Mouse (Mus musculus) lung, embryonic 14.5 days (tissue): ENCODE results near the gene Dda1. TPM values are rescaled to one million over a fixed set of nuclear protein-coding genes. Genes with fewer than 3 reads are reported as not detected.
A peak's percentile ranks its signal among the peaks of the same experiment; 100 is the strongest.
"Not testable (repeated sequence)": the region's sequence is repeated elsewhere in the genome, so short reads cannot be mapped to it uniquely, and the experiment has no call there.

Experiments used
- ATAC-seq: fragments of 200-750 bp; cut with Nextera tagmentation; 2 replicates; pipeline ENCODE4 v1.8.0; 2017; ENCODE audit warnings: mild to moderate bottlenecking, moderate TSS enrichment, moderate library complexity; ENCODE audit not compliant: insufficient read depth
- DNase-seq: peaks from one replicate; pipeline ENCODE4 v3.0.0-alpha.2; 2015
- H3K27ac ChIP-seq: fragments of 300-500 bp; sonication (generic); 2 replicates; pipeline ENCODE4 v1.5.1; 2014; ENCODE audit warnings: low read depth, mild to moderate bottlenecking, moderate library complexity
- H3K27me3 ChIP-seq: fragments of 300-500 bp; sonication (generic); 2 replicates; pipeline ENCODE4 v1.6.1; 2014; ENCODE audit warnings: low read length, control low read depth; ENCODE audit not compliant: insufficient read depth
- H3K36me3 ChIP-seq: fragments of 300-500 bp; sonication (generic); 2 replicates; pipeline ENCODE4 v1.6.1; 2014; ENCODE audit warnings: control low read depth; ENCODE audit not compliant: insufficient read depth
- H3K4me1 ChIP-seq: fragments of 300-500 bp; sonication (generic); 2 replicates; pipeline ENCODE4 v1.6.1; 2014; ENCODE audit warnings: antibody characterized with exemption, control low read depth; ENCODE audit not compliant: insufficient read depth
- H3K4me2 ChIP-seq: fragments of 300-500 bp; sonication (generic); 2 replicates; pipeline ENCODE4 v1.6.1; 2014; ENCODE audit warnings: mild to moderate bottlenecking
- H3K4me3 ChIP-seq: fragments of 300-500 bp; sonication (generic); 2 replicates; pipeline ENCODE4 v1.5.1; 2014; ENCODE audit warnings: low read depth, low read length
- H3K9ac ChIP-seq: fragments of 300-500 bp; sonication (generic); 2 replicates; pipeline ENCODE4 v1.6.1; 2014
- H3K9me3 ChIP-seq: fragments of 300-500 bp; sonication (generic); 2 replicates; pipeline ENCODE4 v1.6.1; 2016; ENCODE audit warnings: low read depth, low read length, control low read depth
- CTCF ChIP-seq: IDR thresholded peaks from 2 replicates; pipeline ENCODE4 v1.5.1; 2016; ENCODE audit warnings: antibody characterized with exemption, low read depth
- WGBS: fragments of 180-500 bp; shearing (Covaris S2); extraction: QIAGEN DNeasy Blood & Tissue Kit; methylation state at CpG from one replicate; pipeline ENCODE4 v1.1.7; 2014; 5-methylcytosine and 5-hydroxymethylcytosine counted together
- polyA plus RNA-seq: library from polyadenylated mRNA; unstranded; fragments of >200 nt; fragmentation: Nextera tagmentation; extraction: Ambion mirVana; gene quantifications from 2 replicates; pipeline ENCODE4 v1.2.1, GENCODE M21; 2014

The Dda1 gene
- polyA plus RNA-seq, result 101 and 111 TPM in 2 replicates

- Histone ChIP-seq H3K9ac (peak within 1 kb of the TSS; percentile 73), H3K4me2 (peak within 1 kb of the TSS; percentile 87), H3K27me3 (no peaks in the 10 kb centered on the region), H3K4me3 (peak within 1 kb of the TSS; percentile 83), H3K27ac (peak within 1 kb of the TSS; percentile 54; the same call in 1 of the 2 replicates), H3K36me3 (peaks cover 34% of the 10 kb centered on the region), H3K4me1 (peaks cover 13% of the 10 kb centered on the region), H3K9me3 (no peaks in the 10 kb centered on the region)
- no peak for TF ChIP-seq CTCF
- under 1% methylated on average over 44 of the region's 52 CpGs for WGBS
- DNase-seq, result peak; percentile 100
- ATAC-seq, result peak; percentile 87
These were observed at the start of gene Dda1 for GRCm38 (mm10) chr8:71468916-71469315. Gene Dda1, plus strand, starts transcription at chr8:71469199.

GRCm38 (mm10) chr8:71422121-71422520 lies 46.9 kb upstream of the Dda1 start:
- no peak for ATAC-seq
- Histone ChIP-seq H3K4me1 (no peaks in the 10 kb centered on the region), H3K27me3 (no peaks in the 10 kb centered on the region), H3K36me3 (no peaks in the 10 kb centered on the region), H3K4me2 (no peak overlapping the region), H3K4me3 (no peak overlapping the region), H3K9ac (no peak overlapping the region), H3K27ac (no peak overlapping the region), H3K9me3 (no peaks in the 10 kb centered on the region)
- TF ChIP-seq CTCF, result no peak
- DNase-seq, result no peak

GRCm38 (mm10) chr8:71432935-71433334 lies 36.1 kb upstream of the Dda1 start:
- ATAC-seq, H3K9ac ChIP-seq, H3K9me3 ChIP-seq, H3K4me2 ChIP-seq, H3K27me3 ChIP-seq, H3K36me3 ChIP-seq, H3K4me3 ChIP-seq, H3K27ac ChIP-seq, H3K4me1 ChIP-seq, DNase-seq: not testable (repeated sequence)
- WGBS, result 78% methylated on average over 1 of the region's 1 CpGs

GRCm38 (mm10) chr8:71437041-71437440 lies 32.0 kb upstream of the Dda1 start:
- Histone ChIP-seq H3K9ac (no peak overlapping the region), H3K4me1 (no peaks in the 10 kb centered on the region), H3K27ac (no peak overlapping the region), H3K36me3 (no peaks in the 10 kb centered on the region), H3K9me3 (no peaks in the 10 kb centered on the region; the same call in 1 of the 2 replicates), H3K27me3 (peaks cover 3% of the 10 kb centered on the region), H3K4me3 (no peak overlapping the region), H3K4me2 (no peak overlapping the region)
- no peak for TF ChIP-seq CTCF
- 51% methylated on average over 3 of the region's 3 CpGs for WGBS
- DNase-seq, result no peak
- ATAC-seq, result no peak

GRCm38 (mm10) chr8:71441404-71441803 lies 27.6 kb upstream of the Dda1 start:
- TF ChIP-seq CTCF, result peak; percentile 84
- H3K4me3 ChIP-seq, result no peak overlapping the region
- H3K27ac ChIP-seq, result no peak overlapping the region
- no peaks in the 10 kb centered on the region for H3K4me1 ChIP-seq
- DNase-seq (peak; percentile 89), ATAC-seq (0 out of 2 replicates have a peak, but pooled peaks have one; percentile 21)
- no peaks in the 10 kb centered on the region for H3K9me3 ChIP-seq
- H3K9ac ChIP-seq, result no peak overlapping the region
- no peaks in the 10 kb centered on the region for H3K36me3 ChIP-seq
- H3K4me2 ChIP-seq, result no peak overlapping the region
- H3K27me3 ChIP-seq, result peaks cover 5% of the 10 kb centered on the region
- under 1% methylated on average over 7 of the region's 7 CpGs for WGBS

GRCm38 (mm10) chr8:71445096-71445495 lies 23.9 kb upstream of the Dda1 start:
- TF ChIP-seq CTCF, result no peak
- no peak overlapping the region for H3K27ac ChIP-seq
- no peaks in the 10 kb centered on the region for H3K36me3 ChIP-seq
- no peak overlapping the region for H3K4me2 ChIP-seq
- no peaks in the 10 kb centered on the region for H3K9me3 ChIP-seq
- ATAC-seq (no peak), DNase-seq (no peak)
- peaks cover 5% of the 10 kb centered on the region for H3K27me3 ChIP-seq
- H3K4me3 ChIP-seq, result no peak overlapping the region
- no peaks in the 10 kb centered on the region for H3K4me1 ChIP-seq
- H3K9ac ChIP-seq, result no peak overlapping the region
- whole genome bisulfite sequencing, result 77% methylated on average over 7 of the region's 7 CpGs

- no peaks in the 10 kb centered on the region for H3K27me3 ChIP-seq
- no peaks in the 10 kb centered on the region for H3K36me3 ChIP-seq
- H3K9ac ChIP-seq, result no peak overlapping the region
- no peak overlapping the region for H3K4me2 ChIP-seq
- H3K9me3 ChIP-seq, result no peaks in the 10 kb centered on the region
- TF ChIP-seq CTCF, result no peak
- H3K27ac ChIP-seq, result no peak overlapping the region
- DNase-seq (no peak), ATAC-seq (no peak)
- 65% methylated on average over 4 of the region's 4 CpGs for WGBS
- no peaks in the 10 kb centered on the region for H3K4me1 ChIP-seq
- no peak overlapping the region for H3K4me3 ChIP-seq
These were observed 17.7 kb upstream of the Dda1 start for GRCm38 (mm10) chr8:71451337-71451736.

- Histone ChIP-seq H3K9ac (no peak overlapping the region), H3K4me3 (no peak overlapping the region), H3K27ac (no peak overlapping the region), H3K27me3 (no peaks in the 10 kb centered on the region), H3K9me3 (no peaks in the 10 kb centered on the region), H3K36me3 (peaks cover 3% of the 10 kb centered on the region; the same call in 1 of the 2 replicates), H3K4me1 (no peaks in the 10 kb centered on the region), H3K4me2 (no peak overlapping the region)
- no peak for TF ChIP-seq CTCF
- no peak for DNase-seq
- no peak for ATAC-seq
- WGBS, result 49% methylated on average over 11 of the region's 11 CpGs
These were observed 17.2 kb upstream of the Dda1 start for GRCm38 (mm10) chr8:71451777-71452176.
